Mouse (Mus musculus): ENCODE data around the gene Gm17482. TPM values are rescaled to one million over a fixed set of nuclear protein-coding genes. Genes with fewer than 3 reads are reported as not detected.

The Gm17482 gene
- polyA plus RNA-seq, 1 experiment from 2014 or later: not detected

DNA sequence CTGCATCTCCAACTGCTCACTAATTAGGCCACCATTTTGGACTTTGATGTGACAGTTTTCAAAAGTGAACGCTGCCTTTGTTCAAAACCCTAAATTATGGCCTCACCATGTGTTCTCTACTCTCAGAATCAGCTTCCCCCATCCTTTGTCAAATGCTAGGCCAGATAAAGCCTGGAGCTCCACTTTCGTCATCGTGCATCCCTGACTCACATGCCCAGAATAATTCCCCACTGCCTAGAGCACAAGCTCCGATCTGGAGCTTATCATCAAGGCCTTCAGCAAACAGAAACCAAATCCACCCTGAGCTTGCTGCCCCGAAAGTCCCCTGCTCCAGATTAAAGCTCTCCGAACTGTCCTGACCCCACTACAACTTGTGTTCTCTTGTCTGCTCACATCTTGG lies 65.5 kb downstream of the Gm17482 start:
- H3K36me3 ChIP-seq (ENCODE audit: control insufficient read depth, insufficient read depth, low read length): no peaks in the 10 kb centered on the region
- ATAC-seq (ENCODE audit: insufficient number of reproducible peaks, insufficient read depth, low FRiP score, low read depth): no peak
- no peaks in the 10 kb centered on the region for H3K9me3 ChIP-seq (ENCODE audit: control insufficient read depth, low read length)
- H3K4me1 ChIP-seq (ENCODE audit: control insufficient read depth in 2 of 2, insufficient read depth in 2 of 2, low read length in 2 of 2): peaks cover 6 to 15% of the 10 kb centered on the region in 2 experiments
- no peak overlapping the region for H3K4me3 ChIP-seq (ENCODE audit: control insufficient read depth in 1 of 2, insufficient read depth in 1 of 2, low read depth in 1 of 2, low read length in 2 of 2)
- no peak overlapping the region for H3K9ac ChIP-seq (ENCODE audit: low read length)
- peaks cover 7% of the 10 kb centered on the region; the same call in 1 of the 2 replicates for H3K27me3 ChIP-seq (ENCODE audit: control insufficient read depth, insufficient read depth, low read length)
- no peak overlapping the region for H3K27ac ChIP-seq (replicated peaks in 1 of 2; ENCODE audit: control insufficient read depth in 1 of 2, insufficient read depth in 1 of 2, low read depth in 2 of 2, low read length in 2 of 2)
- H3K4me2 ChIP-seq (ENCODE audit: low read length): no peak overlapping the region
- 26% methylated on average over 6 of the region's 6 CpGs for WGBS

DNA sequence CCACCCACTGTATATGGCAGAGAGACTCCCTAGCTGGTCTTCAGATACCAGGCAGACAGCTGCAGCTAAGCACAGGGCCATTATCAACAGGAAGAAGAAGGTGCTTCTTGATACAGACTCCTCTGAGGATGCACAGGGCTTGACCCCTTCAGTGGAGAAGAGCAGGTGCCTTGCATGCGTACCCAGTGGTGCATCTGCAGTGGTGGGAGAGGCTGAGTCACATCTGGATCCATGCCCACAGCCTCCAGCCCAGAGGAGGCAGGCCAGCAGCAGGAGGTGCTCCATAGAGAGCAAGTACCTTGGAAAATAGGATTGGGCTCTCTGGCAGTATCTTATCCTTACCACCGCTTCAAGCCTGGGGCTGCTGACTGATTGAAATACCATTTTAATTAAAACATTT lies 66.7 kb downstream of the Gm17482 start:
- Histone ChIP-seq H3K27ac (replicated peaks in 1 of 2; ENCODE audit: control insufficient read depth in 1 of 2, insufficient read depth in 1 of 2, low read depth in 2 of 2, low read length in 2 of 2) (no peak overlapping the region), H3K27me3 (ENCODE audit: control insufficient read depth, insufficient read depth, low read length) (0 out of 2 replicates have a peak, but pooled peaks cover 7% of the 10 kb centered on the region), H3K4me2 (ENCODE audit: low read length) (no peak overlapping the region), H3K4me3 (ENCODE audit: control insufficient read depth in 1 of 2, insufficient read depth in 1 of 2, low read depth in 1 of 2, low read length in 2 of 2) (no peak overlapping the region), H3K4me1 (ENCODE audit: control insufficient read depth in 2 of 2, insufficient read depth in 2 of 2, low read length in 2 of 2) (peaks cover 6 to 13% of the 10 kb centered on the region in 2 experiments; a peak in 3 of 4 replicates), H3K9me3 (ENCODE audit: control insufficient read depth, low read length) (no peaks in the 10 kb centered on the region), H3K9ac (ENCODE audit: low read length) (no peak overlapping the region), H3K36me3 (ENCODE audit: control insufficient read depth, insufficient read depth, low read length) (no peaks in the 10 kb centered on the region)
- WGBS: 61% methylated on average over 2 of the region's 2 CpGs
- ATAC-seq (ENCODE audit: insufficient number of reproducible peaks, insufficient read depth, low FRiP score, low read depth): no peak

DNA sequence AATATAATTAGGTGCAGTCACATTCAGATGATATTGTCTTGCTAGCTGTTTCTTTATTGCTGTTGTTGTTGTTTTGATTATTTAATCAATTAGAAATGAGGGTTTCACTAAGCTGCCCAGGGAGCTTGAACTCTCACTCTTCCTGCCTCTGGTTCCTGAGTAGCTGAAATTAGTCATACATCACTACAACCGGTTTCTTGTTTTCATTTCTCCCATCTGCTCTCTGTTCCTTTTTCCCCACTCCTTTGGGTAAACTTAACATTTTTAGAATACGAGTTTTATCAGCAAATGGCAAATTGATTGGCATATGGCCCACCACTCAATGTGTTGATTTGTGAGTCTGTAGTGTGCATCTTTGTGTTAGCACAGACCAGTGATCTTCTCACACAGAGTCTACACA lies 80.0 kb downstream of the Gm17482 start:
- no peak overlapping the region for H3K4me3 ChIP-seq (ENCODE audit: control insufficient read depth in 1 of 2, insufficient read depth in 1 of 2, low read depth in 1 of 2, low read length in 2 of 2)
- 53% methylated on average over 2 of the region's 2 CpGs for WGBS
- no peaks in the 10 kb centered on the region for H3K4me1 ChIP-seq (ENCODE audit: control insufficient read depth in 2 of 2, insufficient read depth in 2 of 2, low read length in 2 of 2)
- H3K36me3 ChIP-seq (ENCODE audit: control insufficient read depth, insufficient read depth, low read length): no peaks in the 10 kb centered on the region
- no peak for ATAC-seq (ENCODE audit: insufficient number of reproducible peaks, insufficient read depth, low FRiP score, low read depth)
- H3K27me3 ChIP-seq (ENCODE audit: control insufficient read depth, insufficient read depth, low read length): no peaks in the 10 kb centered on the region
- H3K4me2 ChIP-seq (ENCODE audit: low read length): no peak overlapping the region
- H3K9ac ChIP-seq (ENCODE audit: low read length): no peak overlapping the region
- H3K9me3 ChIP-seq (ENCODE audit: control insufficient read depth, low read length): no peaks in the 10 kb centered on the region
- no peak overlapping the region for H3K27ac ChIP-seq (replicated peaks in 1 of 2; ENCODE audit: control insufficient read depth in 1 of 2, insufficient read depth in 1 of 2, low read depth in 2 of 2, low read length in 2 of 2)

Other genes starting within 250 kb of the Gm17482 start
- gene Tamm41, start 189.5 kb upstream of the Gm17482 start, polyA plus RNA-seq (2014; fragmentation: Nextera tagmentation; extraction: Ambion mirVana): 34.9 and 35.3 TPM in 2 replicates
- 1.5 and 2.1 TPM in 2 replicates for gene Syn2, start 92.4 kb upstream of the Gm17482 start, polyA plus RNA-seq (2014; fragmentation: Nextera tagmentation; extraction: Ambion mirVana)
- gene Timp4, start 24.9 kb downstream of the Gm17482 start, polyA plus RNA-seq (2014; fragmentation: Nextera tagmentation; extraction: Ambion mirVana): 0.23 and 0.43 TPM in 2 replicates
- 2.4 and 3.0 TPM in 2 replicates for gene Pparg, start 133.6 kb downstream of the Gm17482 start, polyA plus RNA-seq (2014; fragmentation: Nextera tagmentation; extraction: Ambion mirVana)

All from heart, embryonic 14.5 days (tissue).